Mouse (Mus musculus) G1E (cell line): ENCODE results near the gene Tenm2. TPM values are rescaled to one million over a fixed set of nuclear protein-coding genes. Genes with fewer than 3 reads are reported as not detected.

Source experiments
- ATAC-seq: 2 replicates; pipeline ENCODE4 v1.8.0; 2016; ENCODE audit warnings: mild to moderate bottlenecking; ENCODE audit not compliant: insufficient number of reproducible peaks, poor library complexity, low FRiP score, severe bottlenecking; ENCODE audit errors: extremely low read depth
- DNase-seq: peaks from one replicate; pipeline ENCODE4 v3.0.0; 2012; ENCODE audit warnings: low spot score
- H3K27me3 ChIP-seq: 2 replicates; pipeline ENCODE4 v1.6.1; 2012; ENCODE audit warnings: mild to moderate bottlenecking, low read length, inconsistent platforms; ENCODE audit not compliant: insufficient read depth
- H3K36me3 ChIP-seq: replicated peaks from 2 replicates; pipeline ENCODE3; 2012; ENCODE audit warnings: mild to moderate bottlenecking, inconsistent platforms
- H3K4me1 ChIP-seq: 2 replicates; pipeline ENCODE4 v1.6.1; 2012; ENCODE audit warnings: low read depth, low read length, inconsistent platforms, mixed read lengths; ENCODE audit not compliant: insufficient read depth
- H3K4me3 ChIP-seq: 2 replicates; pipeline ENCODE4 v1.5.1; 2012; ENCODE audit warnings: low read depth, mild to moderate bottlenecking, inconsistent platforms, low read length, moderate library complexity, mixed read lengths
- H3K9me3 ChIP-seq: replicated peaks from 2 replicates; pipeline ENCODE4 v1.6.1; 2012; ENCODE audit warnings: inconsistent platforms
- CTCF ChIP-seq: IDR thresholded peaks from 2 replicates; pipeline ENCODE4 v1.5.1; 2012; ENCODE audit warnings: low read depth, low read length, inconsistent platforms, mixed read lengths
- GATA1 ChIP-seq: IDR thresholded peaks from 2 replicates; pipeline ENCODE4 v1.6.1; 2012; ENCODE audit warnings: borderline replicate concordance, low read length, inconsistent platforms, mixed read lengths
- GATA2 ChIP-seq: IDR thresholded peaks from 2 replicates; pipeline ENCODE4 v1.6.1; 2012; ENCODE audit warnings: low read depth, low read length, inconsistent platforms, borderline replicate concordance
- POLR2AphosphoS5 ChIP-seq: IDR thresholded peaks from 2 replicates; pipeline ENCODE4 v1.6.1; 2012; ENCODE audit warnings: low read depth, low read length, inconsistent platforms; ENCODE audit not compliant: insufficient replicate concordance
- TAL1 ChIP-seq: conservative IDR thresholded peaks from 2 replicates; pipeline ENCODE4 v1.6.1; 2012; ENCODE audit warnings: low read depth, low read length, inconsistent platforms, mixed read lengths
- polyA plus RNA-seq: library from polyadenylated mRNA; stranded (reverse); fragments of >175 nt; gene quantifications from 2 replicates; pipeline ENCODE4 v1.2.3, GENCODE M21; 2012
- total RNA-seq, 2 experiments: library from RNA; stranded (forward) in 1 of 2; stranded (reverse) in 1 of 2; fragments of 200-1000 nt in 1 of 2; fragments of >200 nt in 1 of 2; fragmentation: Nextera tagmentation in 1 of 2; gene quantifications; 2 replicates each; pipeline ENCODE4 v1.2.3; 2014 to 2017

The Tenm2 gene
- total and polyA plus RNA-seq, 3 experiments, result 0.44 TPM; not detected in 2

DNA sequence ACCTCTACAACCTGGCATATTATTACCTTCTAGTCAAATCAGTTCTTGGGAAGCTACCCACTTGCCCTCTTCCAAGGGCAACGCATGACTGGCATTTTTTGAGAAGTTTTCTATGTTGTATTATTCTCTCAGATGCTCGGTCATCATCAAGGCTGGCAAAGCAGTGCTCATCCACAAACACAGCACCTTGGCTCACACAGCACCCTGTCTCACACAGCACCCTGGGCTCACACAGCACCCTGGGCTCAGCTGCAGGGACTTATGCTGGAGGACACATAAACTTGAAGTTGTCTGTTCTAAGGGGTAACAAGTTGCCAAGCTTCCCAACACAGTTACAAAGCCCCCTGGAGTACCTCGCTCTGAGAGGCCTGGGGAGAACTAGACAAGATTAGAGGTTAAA lies 1258.0 kb downstream of the Tenm2 start:
- no peaks in the 10 kb centered on the region for H3K4me1 ChIP-seq
- H3K27me3 ChIP-seq, result no peaks in the 10 kb centered on the region
- no peak for ATAC-seq
- DNase-seq, result no peak
- peaks cover 72% of the 10 kb centered on the region for H3K9me3 ChIP-seq
- TF ChIP-seq GATA1, result no peak
- no peak for TF ChIP-seq POLR2AphosphoS5
- no peak for TF ChIP-seq TAL1
- no peak for TF ChIP-seq GATA2
- TF ChIP-seq CTCF, result no peak
- no peak overlapping the region for H3K4me3 ChIP-seq
- H3K36me3 ChIP-seq, result no peaks in the 10 kb centered on the region

GRCm38 (mm10) chr11:35977096-35977495 lies 1258.7 kb downstream of the Tenm2 start:
- H3K9me3 ChIP-seq, result peaks cover 68% of the 10 kb centered on the region
- H3K4me3 ChIP-seq, result no peak overlapping the region
- no peaks in the 10 kb centered on the region for H3K4me1 ChIP-seq
- ATAC-seq (no peak), DNase-seq (no peak)
- no peaks in the 10 kb centered on the region for H3K27me3 ChIP-seq
- TF ChIP-seq POLR2AphosphoS5 (no peak), CTCF (no peak), TAL1 (no peak), GATA1 (no peak), GATA2 (no peak)
- H3K36me3 ChIP-seq, result no peaks in the 10 kb centered on the region

GRCm38 (mm10) chr11:35976482-35976881 lies 1259.3 kb downstream of the Tenm2 start:
- TF ChIP-seq TAL1, result no peak
- TF ChIP-seq POLR2AphosphoS5, result no peak
- no peak for TF ChIP-seq GATA2
- no peak for TF ChIP-seq CTCF
- TF ChIP-seq GATA1, result no peak
- Histone ChIP-seq H3K4me1 (no peaks in the 10 kb centered on the region), H3K36me3 (no peaks in the 10 kb centered on the region), H3K9me3 (peaks cover 64% of the 10 kb centered on the region), H3K27me3 (no peaks in the 10 kb centered on the region), H3K4me3 (no peak overlapping the region)
- DNase-seq (no peak), ATAC-seq (no peak)

- Histone ChIP-seq H3K4me3 (no peak overlapping the region), H3K27me3 (no peaks in the 10 kb centered on the region), H3K36me3 (no peaks in the 10 kb centered on the region), H3K9me3 (peaks cover 68% of the 10 kb centered on the region), H3K4me1 (no peaks in the 10 kb centered on the region)
- no peak for TF ChIP-seq TAL1
- TF ChIP-seq GATA2, result no peak
- TF ChIP-seq POLR2AphosphoS5, result no peak
- no peak for TF ChIP-seq GATA1
- no peak for TF ChIP-seq CTCF
- DNase-seq, result no peak
- ATAC-seq, result no peak
These were observed 1260.9 kb downstream of the Tenm2 start for GRCm38 (mm10) chr11:35974632-35975450.

GRCm38 (mm10) chr11:35973135-35973534 lies 1262.6 kb downstream of the Tenm2 start:
- no peak overlapping the region for H3K4me3 ChIP-seq
- DNase-seq (no peak), ATAC-seq (no peak)
- TF ChIP-seq GATA2 (no peak), TAL1 (no peak), CTCF (no peak), GATA1 (no peak), POLR2AphosphoS5 (no peak)
- H3K9me3 ChIP-seq, result peaks cover 67% of the 10 kb centered on the region
- H3K27me3 ChIP-seq, result no peaks in the 10 kb centered on the region
- no peaks in the 10 kb centered on the region for H3K36me3 ChIP-seq
- no peaks in the 10 kb centered on the region for H3K4me1 ChIP-seq

DNA sequence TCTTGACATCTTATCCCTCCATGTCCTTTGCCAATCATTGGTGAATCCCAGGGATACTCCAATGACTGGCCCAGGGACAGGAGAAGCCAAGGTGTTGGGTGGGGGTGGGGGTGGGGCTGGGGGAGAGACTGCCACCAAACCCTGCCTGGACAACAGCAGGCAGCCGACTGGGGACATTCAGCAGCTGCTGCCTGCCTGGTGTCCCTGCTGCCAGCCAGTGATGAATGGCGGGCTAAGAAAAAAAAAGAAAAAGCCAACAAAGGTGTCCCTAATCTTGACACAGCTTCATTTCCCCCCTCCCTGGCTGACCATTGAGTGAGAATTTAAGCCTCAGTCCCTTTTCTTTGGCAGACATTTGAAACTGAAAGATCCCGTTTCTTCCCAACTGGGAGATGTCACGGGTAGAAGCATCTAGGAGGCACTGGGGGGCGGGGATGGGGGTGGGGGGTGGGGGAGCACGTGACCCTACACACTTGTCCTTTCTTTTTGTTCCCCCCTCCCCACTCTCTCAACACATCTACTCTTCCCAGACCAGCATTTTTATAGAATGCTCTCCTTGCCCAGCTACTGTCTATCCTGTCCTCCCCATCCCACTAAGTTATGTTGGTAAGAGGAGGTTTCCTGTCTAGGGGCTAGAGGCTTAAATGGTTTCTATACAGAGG lies 1263.4 kb downstream of the Tenm2 start:
- H3K4me3 ChIP-seq, result no peak overlapping the region
- ATAC-seq (no peak), DNase-seq (no peak)
- H3K36me3 ChIP-seq, result no peaks in the 10 kb centered on the region
- no peaks in the 10 kb centered on the region for H3K27me3 ChIP-seq
- TF ChIP-seq TAL1 (no peak), CTCF (no peak), POLR2AphosphoS5 (no peak), GATA1 (no peak), GATA2 (no peak)
- no peaks in the 10 kb centered on the region for H3K4me1 ChIP-seq
- peaks cover 70% of the 10 kb centered on the region for H3K9me3 ChIP-seq
